Comparison of ENCODE assay signal across 28 mouse cellular contexts in genomic region chr17:45936577-45936976, GRCm38 (mm10).
DNase-seq lines count a peak whose midpoint lies in the region; ATAC-seq and TF ChIP-seq lines count a peak whose summit lies in the region.
"Had no signal": no experiment of that assay in that cellular context is flagged by ENCODE, and none has a peak within 500 bp of the region (broad histone marks: within the 10 kb centered on the region; RNA-seq: fewer than 3 reads in every experiment).

No protein-coding gene starts in this region.

- no peak for TF ChIP-seq CTCF in intestine, postnatal 0 days (IDR thresholded peaks at IDR 0.05; ENCODE audit: low read depth)

- no peak for ATAC-seq in hindbrain, embryonic 16.5 days
- no peak for ATAC-seq in intestine, postnatal 0 days
- ATAC-seq: forebrain, postnatal 0 days; hindbrain, postnatal 0 days; intestine, embryonic 16.5 days had no signal

- no peak for DNase-seq in hindbrain, embryonic 10.5 days (ENCODE audit: low spot score)
- peak; percentile 27 to 44 for DNase-seq in kidney, postnatal 4 days
- DNase-seq in kidney, adult 11 months, result no peak
- DNase-seq in embryo, embryonic 9.5 days (ENCODE audit: extremely low spot score), result peak; percentile 27
- peak; percentile 41 for DNase-seq in mesoderm, embryonic 11.5 days (ENCODE audit: low read depth, low spot score)
- DNase-seq in lung, postnatal 36 days, result no peak
- DNase-seq: adrenal gland, postnatal 10 days; cerebellum, adult 9-10 months; forebrain, postnatal 0 days; gastrocnemius, postnatal 10 days; heart, postnatal 14 days; layer of hippocampus, postnatal 36 days; lung, embryonic 14.5 days; lung, postnatal 14 days; right cerebral cortex, adult 18-20 months; right cerebral cortex, postnatal 4 days; thymus, adult 2 months; thymus, postnatal 36 days had no signal

- H3K36me3 ChIP-seq in hindbrain, embryonic 10.5 days, result no peaks in the 10 kb centered on the region
- no peaks in the 10 kb centered on the region for H3K36me3 ChIP-seq in hindbrain, embryonic 16.5 days (ENCODE audit: control insufficient read depth, insufficient read depth, low read length)
- no peaks in the 10 kb centered on the region for H3K36me3 ChIP-seq in intestine, postnatal 0 days (ENCODE audit: control insufficient read depth, insufficient read depth)
- H3K36me3 ChIP-seq: embryonic facial prominence, embryonic 12.5 days; G1E; heart, embryonic 13.5 days; limb, embryonic 12.5 days; liver, embryonic 15.5 days; midbrain, embryonic 12.5 days had no signal

- no peaks in the 10 kb centered on the region for H3K9me3 ChIP-seq in hindbrain, embryonic 10.5 days
- H3K9me3 ChIP-seq in hindbrain, embryonic 16.5 days (ENCODE audit: control insufficient read depth, low read length), result no peaks in the 10 kb centered on the region
- H3K9me3 ChIP-seq in intestine, postnatal 0 days (ENCODE audit: control insufficient read depth), result no peaks in the 10 kb centered on the region
- H3K9me3 ChIP-seq: embryonic facial prominence, embryonic 12.5 days; G1E; heart, embryonic 13.5 days; limb, embryonic 12.5 days; liver, embryonic 15.5 days; midbrain, embryonic 12.5 days had no signal

- H3K27ac ChIP-seq in hindbrain, embryonic 10.5 days, result peak overlapping the region; percentile 64; the same call in 1 of the 2 replicates
- H3K27ac ChIP-seq in hindbrain, embryonic 16.5 days (ENCODE audit: low read depth, low read length), result no peak overlapping the region
- H3K27ac ChIP-seq in intestine, postnatal 0 days (ENCODE audit: low read depth, low read length), result no peak overlapping the region
- H3K27ac ChIP-seq: embryonic facial prominence, embryonic 12.5 days; heart, embryonic 13.5 days; hindbrain, postnatal 0 days; limb, embryonic 12.5 days; liver, embryonic 15.5 days; midbrain, embryonic 12.5 days had no signal

- no peak overlapping the region for H3K9ac ChIP-seq in hindbrain, embryonic 16.5 days (ENCODE audit: low read depth, low read length)
- no peak overlapping the region for H3K9ac ChIP-seq in intestine, postnatal 0 days (ENCODE audit: low read depth, low read length)
- H3K9ac ChIP-seq: embryonic facial prominence, embryonic 12.5 days; forebrain, postnatal 0 days; heart, embryonic 13.5 days; limb, embryonic 12.5 days; liver, embryonic 15.5 days; lung, embryonic 14.5 days; midbrain, embryonic 12.5 days had no signal

- H3K4me2 ChIP-seq in hindbrain, embryonic 16.5 days (ENCODE audit: low read length), result no peak overlapping the region
- no peak overlapping the region for H3K4me2 ChIP-seq in intestine, postnatal 0 days (replicated peaks; ENCODE audit: low read depth)
- H3K4me2 ChIP-seq: embryonic facial prominence, embryonic 12.5 days; heart, embryonic 13.5 days; limb, embryonic 12.5 days; liver, embryonic 15.5 days; lung, embryonic 14.5 days; midbrain, embryonic 12.5 days had no signal

- H3K4me1 ChIP-seq in hindbrain, embryonic 10.5 days (replicated peaks), result peaks cover 47% of the 10 kb centered on the region
- H3K4me1 ChIP-seq in hindbrain, embryonic 16.5 days (ENCODE audit: control insufficient read depth, insufficient read depth, low read depth, low read length), result no peaks in the 10 kb centered on the region
- no peaks in the 10 kb centered on the region for H3K4me1 ChIP-seq in intestine, postnatal 0 days (replicated peaks; ENCODE audit: control insufficient read depth, insufficient read depth, low read length)
- H3K4me1 ChIP-seq: liver, embryonic 15.5 days had no signal

- peaks cover 51% of the 10 kb centered on the region for H3K27me3 ChIP-seq in hindbrain, embryonic 10.5 days (ENCODE audit: insufficient read depth, poor library complexity, severe bottlenecking)
- no peaks in the 10 kb centered on the region for H3K27me3 ChIP-seq in hindbrain, embryonic 16.5 days (replicated peaks; ENCODE audit: control insufficient read depth, insufficient read depth, low read length)
- no peaks in the 10 kb centered on the region for H3K27me3 ChIP-seq in intestine, postnatal 0 days (replicated peaks; ENCODE audit: control insufficient read depth, insufficient read depth, low read length)
- H3K27me3 ChIP-seq: embryonic facial prominence, embryonic 12.5 days; liver, embryonic 15.5 days had no signal

- no peak overlapping the region for H3K4me3 ChIP-seq in hindbrain, embryonic 10.5 days
- H3K4me3 ChIP-seq in hindbrain, embryonic 16.5 days (ENCODE audit: low read length), result no peak overlapping the region
- H3K4me3 ChIP-seq in intestine, postnatal 0 days (ENCODE audit: low read depth, low read length), result no peak overlapping the region
- H3K4me3 ChIP-seq: embryonic facial prominence, embryonic 12.5 days; heart, embryonic 13.5 days; limb, embryonic 12.5 days; liver, embryonic 15.5 days; midbrain, embryonic 12.5 days had no signal

- 28% methylated on average over 12 of the region's 12 CpGs for WGBS in hindbrain, embryonic 10.5 days
- WGBS in hindbrain, embryonic 16.5 days, result 25% methylated on average over 12 of the region's 12 CpGs
- WGBS in intestine, postnatal 0 days, result 71% methylated on average over 12 of the region's 12 CpGs

Comparison
In these comparisons a context has a peak if more than half of its experiments do, and no peak if none do; other contexts are left out.
1. DNase-seq: peak in kidney, postnatal 4 days (2 of 2), embryo, embryonic 9.5 days (single experiment) and mesoderm, embryonic 11.5 days (single experiment); none in hindbrain, embryonic 10.5 days (single experiment), kidney, adult 11 months (single experiment) and lung, postnatal 36 days (single experiment).